Mouse (Mus musculus) heart, embryonic 10.5 days (tissue): ENCODE results near the gene Csde1. TPM values are rescaled to one million over a fixed set of nuclear protein-coding genes. Genes with fewer than 3 reads are reported as not detected.

Experiments used
- DNase-seq: peaks from one replicate; pipeline ENCODE4 v3.0.0-alpha.2; 2017; ENCODE audit warnings: low spot score
- H3K27ac ChIP-seq: fragments of 300-500 bp; sonication (generic); 2 replicates; pipeline ENCODE4 v1.5.1; 2016; ENCODE audit warnings: mild to moderate bottlenecking
- H3K27me3 ChIP-seq: fragments of 300-500 bp; sonication (generic); 2 replicates; pipeline ENCODE4 v1.6.1; 2016; ENCODE audit warnings: mild to moderate bottlenecking; ENCODE audit not compliant: poor library complexity, insufficient read depth, severe bottlenecking
- H3K36me3 ChIP-seq: fragments of 300-500 bp; sonication (generic); 2 replicates; pipeline ENCODE4 v1.6.1; 2016; ENCODE audit warnings: mild to moderate bottlenecking, moderate library complexity
- H3K4me1 ChIP-seq: fragments of 300-500 bp; sonication (generic); 2 replicates; pipeline ENCODE4 v1.6.1; 2016; ENCODE audit warnings: mild to moderate bottlenecking
- H3K4me3 ChIP-seq: fragments of 300-500 bp; sonication (generic); 2 replicates; pipeline ENCODE4 v1.5.1; 2016; ENCODE audit warnings: mild to moderate bottlenecking, moderate library complexity
- H3K9me3 ChIP-seq: fragments of 300-500 bp; sonication (generic); 2 replicates; pipeline ENCODE4 v1.6.1; 2016; ENCODE audit warnings: mild to moderate bottlenecking, moderate library complexity
- WGBS: fragments of 180-500 bp; shearing (Covaris S2); methylation state at CpG from one replicate; pipeline ENCODE4 v1.1.7; 2016; 5-methylcytosine and 5-hydroxymethylcytosine counted together
- polyA plus RNA-seq: library from polyadenylated mRNA; unstranded; fragments of >200 nt; fragmentation: Nextera tagmentation; extraction: Ambion mirVana; gene quantifications from 2 replicates; pipeline ENCODE4 v1.2.1, GENCODE M21; 2016

Gene Csde1
- polyA plus RNA-seq, 1 experiment from 2014 or later: 387 TPM

GRCm38 (mm10) chr3:103017350-103017749 is 2.9 kb upstream of the Csde1 start:
- WGBS: 51% methylated on average over 2 of the region's 2 CpGs
- H3K36me3 ChIP-seq: no peaks in the 10 kb centered on the region
- 0 out of 2 replicates have a peak, but pooled peaks cover 6% of the 10 kb centered on the region for H3K4me1 ChIP-seq
- no peak overlapping the region for H3K4me3 ChIP-seq
- H3K27me3 ChIP-seq: no peaks in the 10 kb centered on the region
- DNase-seq: no peak
- no peaks in the 10 kb centered on the region for H3K9me3 ChIP-seq
- H3K27ac ChIP-seq: no peak overlapping the region

DNA sequence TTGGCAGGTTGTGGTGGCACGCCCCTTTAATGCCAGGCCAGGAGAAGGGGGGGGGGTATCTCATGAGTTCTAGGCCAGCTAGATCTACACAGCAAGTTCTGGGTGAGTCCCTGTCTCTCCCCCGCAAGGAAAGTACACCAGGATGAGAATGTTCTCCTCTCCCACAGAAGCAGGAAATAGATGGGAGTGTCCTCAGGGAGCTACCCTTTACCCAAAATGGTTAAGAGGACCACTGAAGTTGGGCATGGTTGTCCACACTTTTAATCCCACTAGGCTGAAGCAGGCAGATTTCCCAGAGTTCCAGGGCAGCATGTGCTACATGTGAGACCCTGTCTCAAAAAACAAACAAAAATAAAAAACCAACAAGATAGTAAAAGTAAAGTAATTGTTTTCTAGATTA is 764 bp upstream of the Csde1 start:
- WGBS: 79% methylated on average over 2 of the region's 2 CpGs
- H3K4me3 ChIP-seq: peak overlapping the region; percentile 88; the same call in 1 of the 2 replicates
- peak overlapping the region; percentile 99; the same call in 1 of the 2 replicates for H3K27ac ChIP-seq
- 0 out of 2 replicates have a peak, but pooled peaks cover 7% of the 10 kb centered on the region for H3K4me1 ChIP-seq
- DNase-seq: no peak
- 0 out of 2 replicates have a peak, but pooled peaks cover 2% of the 10 kb centered on the region for H3K36me3 ChIP-seq
- no peaks in the 10 kb centered on the region for H3K9me3 ChIP-seq
- H3K27me3 ChIP-seq: no peaks in the 10 kb centered on the region

DNA sequence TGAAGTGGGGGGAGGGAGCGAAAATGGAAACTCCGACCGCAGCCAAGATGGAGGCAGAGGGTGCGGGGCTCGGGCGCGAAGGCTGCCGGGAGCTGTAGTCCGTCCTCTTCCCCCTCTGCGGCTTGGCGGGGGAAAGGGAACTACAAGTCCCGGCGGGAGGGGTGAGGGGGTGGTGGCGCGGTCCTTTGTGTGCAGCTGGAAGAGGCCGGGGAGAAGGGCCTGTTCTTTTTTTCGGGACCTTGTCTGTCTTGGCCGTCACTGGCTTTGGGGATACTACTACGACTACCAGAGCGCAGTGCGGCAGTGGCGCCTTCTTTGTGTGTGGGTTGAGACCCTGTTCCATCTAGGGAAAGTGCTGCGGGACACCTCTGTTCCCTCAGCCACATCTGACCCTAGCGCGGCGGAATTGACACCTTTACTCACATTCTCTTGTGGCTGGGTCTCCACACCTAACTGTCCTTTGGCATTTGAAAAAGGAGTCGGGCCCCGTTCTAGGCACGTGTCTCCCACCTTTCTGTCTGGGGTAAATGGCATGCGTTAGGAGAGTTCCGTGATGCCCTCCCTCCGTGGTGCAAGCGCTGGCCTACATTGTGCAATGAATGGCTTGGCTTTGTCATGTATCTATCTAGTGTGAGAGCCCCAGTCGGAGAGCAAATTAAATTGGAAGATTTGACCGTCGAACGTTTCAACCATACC is 865 bp downstream of the Csde1 start:
- peaks cover 2% of the 10 kb centered on the region; the same call in 1 of the 2 replicates for H3K36me3 ChIP-seq
- H3K27ac ChIP-seq: peak overlapping the region; percentile 99
- H3K9me3 ChIP-seq: no peaks in the 10 kb centered on the region
- 0 out of 2 replicates have a peak, but pooled peaks cover 7% of the 10 kb centered on the region for H3K4me1 ChIP-seq
- H3K27me3 ChIP-seq: no peaks in the 10 kb centered on the region
- peak; percentile 97 for DNase-seq
- peak overlapping the region; percentile 88 for H3K4me3 ChIP-seq
- WGBS: under 1% methylated on average over 36 of the region's 37 CpGs

- Histone ChIP-seq H3K9me3 (no peaks in the 10 kb centered on the region), H3K36me3 (peaks cover 44% of the 10 kb centered on the region), H3K4me1 (0 out of 2 replicates have a peak, but pooled peaks cover 7% of the 10 kb centered on the region), H3K27me3 (no peaks in the 10 kb centered on the region), H3K4me3 (no peak overlapping the region), H3K27ac (no peak overlapping the region)
- DNase-seq: no peak
- 92% methylated on average over 1 of the region's 1 CpGs for WGBS
Observed at GRCm38 (mm10) chr3:103026174-103026573, 5.9 kb downstream of the Csde1 start.

GRCm38 (mm10) chr3:103040285-103040684 is 20.1 kb downstream of the Csde1 start:
- 94% methylated on average over 6 of the region's 6 CpGs for WGBS
- H3K27ac ChIP-seq: no peak overlapping the region
- H3K4me1 ChIP-seq: no peaks in the 10 kb centered on the region
- peaks cover 77% of the 10 kb centered on the region for H3K36me3 ChIP-seq
- no peaks in the 10 kb centered on the region for H3K9me3 ChIP-seq
- no peak for DNase-seq
- no peaks in the 10 kb centered on the region for H3K27me3 ChIP-seq
- H3K4me3 ChIP-seq: no peak overlapping the region

DNA sequence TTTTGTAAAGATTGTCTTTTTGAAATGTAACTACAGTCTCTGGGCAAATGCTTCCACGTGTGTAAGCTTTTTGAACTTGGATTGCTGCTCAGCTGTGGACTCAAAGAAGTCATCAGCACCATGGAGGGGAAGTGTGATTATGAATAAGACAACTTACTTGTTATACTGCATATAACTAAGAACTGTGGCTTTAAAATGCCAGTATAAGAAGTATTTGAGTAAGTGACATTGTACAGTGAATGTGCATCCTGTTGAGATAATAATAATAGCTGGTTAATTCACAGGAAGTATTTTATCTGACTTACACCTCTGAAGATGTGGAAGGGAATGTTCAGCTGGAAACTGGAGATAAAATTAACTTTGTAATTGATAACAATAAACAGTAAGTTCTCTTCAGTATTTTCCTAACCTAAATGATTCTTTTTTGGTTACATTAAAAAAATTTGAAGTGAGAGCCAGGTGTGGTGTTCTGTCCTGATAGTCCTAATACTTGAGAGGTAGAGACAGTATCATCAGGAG is 20.7 kb downstream of the Csde1 start:
- H3K36me3 ChIP-seq: peaks cover 83% of the 10 kb centered on the region

GRCm38 (mm10) chr3:103056016-103056595 is 35.9 kb downstream of the Csde1 start:
- 89% methylated on average over 5 of the region's 5 CpGs for WGBS
- Histone ChIP-seq H3K4me1 (0 out of 2 replicates have a peak, but pooled peaks cover 4% of the 10 kb centered on the region), H3K9me3 (no peaks in the 10 kb centered on the region), H3K27ac (no peak overlapping the region), H3K36me3 (peaks cover 72% of the 10 kb centered on the region), H3K4me3 (no peak overlapping the region), H3K27me3 (no peaks in the 10 kb centered on the region)
- peak; percentile 67 for DNase-seq

More for the DNA sequence above, 20.7 kb downstream of the Csde1 start:
- Histone ChIP-seq H3K9me3 (no peaks in the 10 kb centered on the region), H3K27ac (no peak overlapping the region), H3K4me1 (no peaks in the 10 kb centered on the region), H3K27me3 (no peaks in the 10 kb centered on the region), H3K4me3 (no peak overlapping the region)
- DNase-seq: no peak
- WGBS: 86% methylated on average over 1 of the region's 1 CpGs

GRCm38 (mm10) chr3:103057752-103058151 is 37.5 kb downstream of the Csde1 start:
- Histone ChIP-seq H3K4me1 (0 out of 2 replicates have a peak, but pooled peaks cover 4% of the 10 kb centered on the region), H3K27me3 (no peaks in the 10 kb centered on the region), H3K36me3 (peaks cover 73% of the 10 kb centered on the region), H3K27ac (peak overlapping the region; percentile 98), H3K4me3 (peak overlapping the region; percentile 85), H3K9me3 (no peaks in the 10 kb centered on the region)
- no peak for DNase-seq
- 6% methylated on average over 10 of the region's 10 CpGs for WGBS

- WGBS: 4% methylated on average over 46 of the region's 46 CpGs
Observed at GRCm38 (mm10) chr3:103058207-103059157, 38.3 kb downstream of the Csde1 start, which contains the start of gene Nras. Gene Nras, plus strand, starts transcription at chr3:103058285.

DNA sequence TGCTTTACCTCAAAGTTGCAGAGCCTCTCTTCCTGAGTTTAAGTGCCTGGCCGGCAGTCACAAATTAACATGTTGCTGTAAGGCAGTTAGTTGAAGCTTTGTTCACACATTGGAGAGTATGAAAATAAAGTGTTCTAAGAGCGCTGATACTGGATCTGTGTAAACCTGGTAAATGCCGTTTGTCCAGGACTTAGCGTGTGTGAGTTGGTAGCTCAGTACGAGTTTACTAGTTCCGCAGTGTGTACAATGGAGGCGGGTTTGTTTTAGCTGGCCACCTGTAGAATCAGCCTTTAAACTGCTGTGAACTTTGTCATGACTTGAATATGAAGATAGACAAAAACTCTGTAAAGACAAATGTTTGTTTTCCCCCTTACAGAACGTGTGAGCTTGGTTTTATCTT is 46.7 kb downstream of the Csde1 start:
- Histone ChIP-seq H3K4me1 (no peaks in the 10 kb centered on the region), H3K27me3 (no peaks in the 10 kb centered on the region), H3K9me3 (no peaks in the 10 kb centered on the region), H3K4me3 (no peak overlapping the region), H3K27ac (no peak overlapping the region), H3K36me3 (peaks cover 73% of the 10 kb centered on the region)
- WGBS: 92% methylated on average over 8 of the region's 8 CpGs
- DNase-seq: peak; percentile 56

More at GRCm38 (mm10) chr3:103058207-103059157, 38.3 kb downstream of the Csde1 start, which contains the start of gene Nras:
- H3K9me3 ChIP-seq: no peaks in the 10 kb centered on the region
- 0 out of 2 replicates have a peak, but pooled peaks cover 4% of the 10 kb centered on the region for H3K4me1 ChIP-seq
- H3K27me3 ChIP-seq: no peaks in the 10 kb centered on the region
- H3K36me3 ChIP-seq: peaks cover 73% of the 10 kb centered on the region
- DNase-seq: peak; percentile 97
- H3K4me3 ChIP-seq: peak within 1 kb of the TSS; percentile 85
- H3K27ac ChIP-seq: peak within 1 kb of the TSS; percentile 98

GRCm38 (mm10) chr3:103068971-103069370 is 48.7 kb downstream of the Csde1 start:
- Histone ChIP-seq H3K4me3 (no peak overlapping the region), H3K27me3 (no peaks in the 10 kb centered on the region), H3K9me3 (no peaks in the 10 kb centered on the region), H3K4me1 (peaks cover 7% of the 10 kb centered on the region; the same call in 1 of the 2 replicates), H3K36me3 (peaks cover 52% of the 10 kb centered on the region), H3K27ac (no peak overlapping the region)
- peak; percentile 63 for DNase-seq
- 90% methylated on average over 6 of the region's 6 CpGs for WGBS

GRCm38 (mm10) chr3:103073771-103074170 is 53.5 kb downstream of the Csde1 start, which contains the start of gene Ampd1:
Gene Ampd1, plus strand, starts transcription at chr3:103074014.
- H3K4me3 ChIP-seq: no peak within 1 kb of the TSS
- H3K9me3 ChIP-seq: no peaks in the 10 kb centered on the region
- WGBS: 61% methylated on average over 5 of the region's 5 CpGs
- no peaks in the 10 kb centered on the region for H3K27me3 ChIP-seq
- H3K4me1 ChIP-seq: peaks cover 7% of the 10 kb centered on the region; the same call in 1 of the 2 replicates
- H3K27ac ChIP-seq: no peak within 1 kb of the TSS
- peak; percentile 50 for DNase-seq
- H3K36me3 ChIP-seq: peaks cover 7% of the 10 kb centered on the region
